Mouse (Mus musculus): ENCODE data around the gene Mthfd1l.

- TF ChIP-seq EP300 (IDR thresholded peaks at IDR 0.05; ENCODE audit: low read depth) (no peak), CTCF (IDR thresholded peaks at IDR 0.05; ENCODE audit: low read depth) (no peak)
Measured at GRCm38 (mm10) chr10:4160242-4160785, 187.4 kb downstream of the Mthfd1l start.
